Mouse (Mus musculus): ENCODE data around the gene Hlf. TPM values are rescaled to one million over a fixed set of nuclear protein-coding genes. Genes with fewer than 3 reads are reported as not detected.
A peak's percentile ranks its signal among the peaks of the same experiment; 100 is the strongest.

Gene Hlf
- total RNA-seq, 4 experiments from 2014 or later: 14.6 to 34.7 (median 21.5) TPM

DNA sequence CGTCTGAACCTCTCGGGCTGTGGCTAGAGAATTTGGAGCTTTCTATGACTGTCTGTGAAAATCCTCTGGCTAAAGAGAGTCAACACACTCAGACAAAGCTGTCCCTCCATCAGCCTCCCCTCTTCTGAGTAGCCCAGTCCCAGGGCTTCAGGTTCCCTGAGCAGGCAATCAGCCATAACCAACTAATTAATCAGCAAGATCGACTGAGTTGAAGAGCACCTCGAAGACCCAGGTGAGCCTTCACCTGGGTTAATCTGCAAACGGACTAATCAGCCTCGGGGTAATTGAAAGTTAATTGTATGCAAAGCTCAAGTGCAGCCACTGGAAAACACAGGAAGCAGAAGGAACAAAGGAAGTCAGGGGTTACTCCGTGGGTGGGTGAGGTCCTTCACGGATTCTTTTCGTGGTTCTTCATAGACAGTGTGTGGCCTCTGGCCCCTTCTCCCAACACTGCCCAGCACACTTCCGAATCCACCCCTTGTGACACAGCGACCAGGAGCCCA, 19.9 kb downstream of the Hlf start:
- no peak for DNase-seq (ENCODE audit: low spot score)

DNA sequence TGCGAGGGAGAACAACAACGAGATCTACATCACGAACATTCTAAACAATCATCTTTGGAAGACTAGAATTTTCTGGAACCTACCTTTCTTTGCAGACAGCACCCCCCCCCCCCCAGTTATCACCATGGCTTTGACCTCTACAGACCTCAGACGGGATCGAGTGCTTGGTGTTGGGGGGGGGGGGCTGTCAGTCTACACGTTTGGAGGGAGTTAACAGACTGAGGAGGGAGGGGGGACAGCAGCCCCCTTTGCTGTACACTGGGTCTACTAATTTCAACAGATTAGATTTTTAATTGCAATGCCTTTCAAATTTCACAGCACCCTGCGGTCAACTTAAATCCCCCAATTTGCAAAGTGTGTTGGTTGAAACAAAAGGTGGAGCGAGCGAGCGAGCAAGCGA, 20.3 kb downstream of the Hlf start:
- no peak for DNase-seq (ENCODE audit: low spot score)

- DNase-seq (ENCODE audit: low spot score): peak; percentile 94
These were observed 21.1 kb downstream of the Hlf start for GRCm38 (mm10) chr11:90369605-90370004.

DNA sequence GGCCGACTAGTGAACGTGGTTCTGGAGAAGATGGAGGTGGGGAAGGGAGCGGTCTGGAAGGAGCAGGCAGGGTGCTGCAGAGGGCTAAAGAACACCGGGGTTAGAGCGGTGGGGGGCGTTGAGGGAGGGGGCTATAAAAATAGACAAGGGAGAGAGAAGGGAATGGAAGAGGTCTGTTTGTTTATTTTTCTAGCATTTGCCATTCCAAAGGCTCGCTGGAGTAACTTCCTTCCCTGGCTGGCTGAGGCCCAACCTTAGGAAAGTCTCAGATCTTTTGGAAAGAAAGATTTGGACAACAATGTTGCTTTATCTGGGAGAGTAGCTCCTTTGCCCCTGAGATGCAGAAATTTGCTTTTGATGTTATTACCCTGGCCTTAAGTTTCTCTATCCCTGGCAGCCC, 21.6 kb downstream of the Hlf start:
- no peak for DNase-seq (ENCODE audit: low spot score)

DNA sequence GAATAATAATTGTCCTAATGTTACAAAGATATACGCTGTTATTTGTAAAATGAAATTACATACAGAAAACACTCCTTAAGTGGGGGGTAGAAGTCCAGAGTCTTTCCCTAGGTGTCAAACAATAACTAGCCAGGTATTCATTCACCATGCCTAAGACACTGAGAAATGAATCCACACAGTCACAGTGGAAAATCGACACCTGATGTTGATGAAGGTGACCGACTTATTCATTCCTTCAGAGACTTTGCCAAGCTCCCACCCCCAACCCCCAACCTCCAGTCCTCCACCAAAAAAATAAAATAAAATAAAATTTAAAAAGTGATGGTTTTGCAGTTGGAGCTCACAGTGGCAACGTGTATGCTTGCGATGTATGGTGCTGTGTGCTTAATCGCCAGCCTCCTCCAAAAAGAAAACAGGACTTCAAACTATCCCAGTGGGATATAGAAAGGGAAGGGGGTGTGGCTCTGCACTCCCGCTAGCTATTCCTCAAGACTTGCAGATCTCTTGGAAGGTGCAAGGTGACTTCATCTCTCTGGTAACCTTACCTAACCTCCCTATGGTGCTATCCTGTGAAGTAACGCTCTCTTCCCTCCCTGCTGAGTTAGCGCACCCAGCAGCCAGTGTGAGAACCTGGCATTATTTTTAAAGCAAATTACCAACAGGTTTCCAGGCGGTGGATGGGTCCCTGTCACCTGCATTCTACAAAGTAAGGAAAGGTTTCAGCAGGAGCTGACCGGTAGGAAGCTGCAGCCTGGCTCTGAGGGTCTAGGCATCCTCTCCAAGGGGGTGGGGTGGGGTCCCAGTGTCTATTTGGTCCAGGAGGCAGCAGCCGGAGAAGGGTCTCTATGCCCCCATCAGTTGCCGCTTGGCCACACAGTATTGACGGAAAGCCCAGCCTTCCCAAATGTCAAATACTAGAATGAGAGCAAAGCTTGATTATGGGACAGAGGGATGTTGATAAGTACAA, 22.5 kb downstream of the Hlf start:
- no peak for DNase-seq (ENCODE audit: low spot score)

GRCm38 (mm10) chr11:90364865-90365264, 25.8 kb downstream of the Hlf start:
- no peak for DNase-seq (ENCODE audit: low spot score)

DNA sequence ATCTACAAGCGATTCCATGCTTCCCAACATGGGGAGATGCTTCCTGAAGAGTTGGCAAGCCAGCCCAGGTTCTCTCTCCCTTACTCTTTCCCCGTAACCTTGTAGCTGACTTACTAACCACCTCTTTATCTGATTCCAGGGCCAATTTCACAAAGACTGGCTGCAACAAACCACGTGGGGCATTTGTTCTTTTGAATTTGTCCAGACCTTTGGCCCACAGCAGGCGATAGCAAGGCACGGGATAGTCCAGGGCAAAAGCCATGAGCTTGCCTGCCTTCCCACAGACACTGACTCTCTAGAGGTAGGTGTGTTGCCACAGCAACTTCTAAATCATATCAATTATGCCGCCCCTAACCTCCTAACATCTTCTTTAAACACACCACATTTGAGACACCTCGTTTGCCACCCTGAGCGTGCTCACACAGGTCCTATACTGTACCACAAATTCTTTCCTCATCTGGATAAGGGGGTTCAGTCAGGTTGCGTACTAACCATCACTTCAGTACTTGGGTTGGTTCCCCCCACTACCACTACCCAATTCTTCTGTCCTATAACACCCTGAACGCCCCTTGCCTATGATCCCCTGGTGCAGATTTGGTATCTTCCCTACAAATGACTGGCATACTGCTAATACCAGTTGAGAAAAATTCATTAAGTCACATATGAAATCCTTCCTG, 26.7 kb downstream of the Hlf start:
- DNase-seq (ENCODE audit: low spot score): no peak

DNA sequence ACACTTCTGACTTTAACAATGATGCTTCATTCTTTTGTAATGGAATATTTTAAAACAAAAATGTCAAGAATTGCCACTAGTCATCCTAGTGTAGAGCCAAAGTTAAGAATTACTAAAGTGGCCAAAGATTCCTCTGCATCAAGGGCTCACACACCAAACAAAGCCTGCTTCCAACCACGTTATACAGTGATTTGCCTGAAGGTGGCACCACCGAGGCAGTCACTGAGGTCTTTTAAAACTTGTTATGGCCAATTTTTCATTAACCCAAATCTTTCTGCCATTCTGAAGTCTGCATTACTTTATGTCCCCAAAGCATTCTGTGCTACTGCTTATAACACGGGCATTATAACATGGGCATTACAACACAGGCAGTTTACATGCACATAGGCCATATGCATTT, 27.3 kb downstream of the Hlf start:
- peak; percentile 59 for DNase-seq (ENCODE audit: low spot score)

- DNase-seq (ENCODE audit: low spot score): no peak
These were observed 30.2 kb downstream of the Hlf start for GRCm38 (mm10) chr11:90360536-90360935.

DNA sequence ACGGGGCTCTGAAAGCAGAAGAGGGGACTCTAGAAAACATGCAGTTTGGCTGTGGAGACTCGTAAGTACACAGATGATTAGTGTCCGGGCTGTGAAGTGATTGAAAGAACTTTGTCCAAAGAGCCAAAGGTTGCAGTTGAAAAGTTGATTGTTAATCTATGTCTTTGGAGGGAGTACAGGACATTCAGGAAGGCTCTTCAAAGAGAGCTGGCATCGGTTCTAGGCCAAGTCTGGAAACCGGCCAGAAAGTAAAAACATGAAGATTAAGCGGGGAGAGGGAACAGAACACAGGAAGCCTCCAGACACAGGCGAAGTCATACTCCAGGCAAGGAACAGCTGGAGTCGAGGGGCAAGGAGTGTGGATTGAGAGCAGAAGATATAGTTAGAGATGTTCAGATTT, 32.6 kb downstream of the Hlf start:
- DNase-seq (ENCODE audit: low spot score): peak; percentile 52

GRCm38 (mm10) chr11:90357371-90357770, 33.3 kb downstream of the Hlf start:
- no peak for DNase-seq (ENCODE audit: low spot score)

- DNase-seq (ENCODE audit: low spot score): no peak
These were observed 34.0 kb downstream of the Hlf start for GRCm38 (mm10) chr11:90356495-90357304.

DNA sequence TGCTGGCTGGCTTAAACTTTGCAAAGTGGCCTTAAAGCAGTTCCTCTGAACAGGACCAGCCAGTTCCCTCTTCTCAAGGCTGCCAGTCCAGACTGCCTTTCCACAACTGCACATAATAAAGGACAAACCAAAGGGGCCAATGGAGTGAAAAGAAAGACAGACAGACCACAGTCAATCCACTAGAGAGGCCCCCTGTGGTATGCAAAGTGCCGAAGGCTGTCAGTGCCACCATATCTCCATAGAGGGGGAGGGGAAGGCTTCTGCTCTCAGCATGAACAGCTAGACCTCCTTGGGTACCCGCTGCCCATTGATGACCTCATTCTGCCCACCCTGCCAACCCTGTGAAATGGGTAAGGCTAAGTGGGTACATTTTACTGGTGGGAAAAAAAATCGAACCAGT, 34.7 kb downstream of the Hlf start:
- no peak for DNase-seq (ENCODE audit: low spot score)

GRCm38 (mm10) chr11:90355270-90355681, 35.4 kb downstream of the Hlf start:
- peak; percentile 88 for DNase-seq (ENCODE audit: low spot score)

DNA sequence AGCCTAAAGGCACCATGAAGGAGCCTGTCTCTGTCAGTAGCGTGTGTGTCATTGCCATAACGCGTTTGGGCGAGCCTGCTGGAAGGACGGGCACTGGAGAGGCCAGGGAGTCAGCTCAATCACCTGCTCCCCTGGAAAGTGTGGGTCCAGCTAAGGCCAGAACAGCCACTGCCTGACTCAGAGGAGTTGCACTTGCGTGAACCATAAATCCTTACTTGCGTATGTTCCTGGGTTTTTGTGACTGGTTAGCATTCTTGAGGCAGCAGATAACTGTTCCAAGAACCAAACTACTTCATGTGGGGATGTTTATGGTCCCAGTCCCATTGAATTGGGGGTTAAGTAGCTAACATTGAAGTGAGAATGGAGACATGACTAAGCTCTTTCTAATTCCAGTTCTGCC, 38.0 kb downstream of the Hlf start:
- DNase-seq (ENCODE audit: low spot score): no peak

DNA sequence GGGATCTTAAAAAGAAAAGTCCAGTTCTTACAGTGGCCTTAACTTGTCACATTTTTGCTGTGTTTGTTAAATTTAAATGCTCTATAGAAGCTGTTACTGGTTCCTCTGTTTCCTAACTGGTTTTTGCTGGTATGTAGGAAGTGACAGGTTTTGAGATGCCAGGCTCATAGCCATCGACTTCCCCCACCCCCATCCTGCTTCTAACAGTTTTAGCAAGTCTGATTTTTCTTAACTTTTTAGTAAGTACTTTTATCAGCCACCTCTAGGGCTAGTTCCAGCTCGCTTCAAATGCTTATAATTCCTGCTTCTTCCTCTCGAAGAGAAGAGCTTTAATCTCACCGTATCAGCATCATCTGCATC, 40.6 kb downstream of the Hlf start:
- DNase-seq (ENCODE audit: low spot score): no peak

- no peak for DNase-seq (ENCODE audit: low spot score)
These were observed 41.1 kb downstream of the Hlf start for GRCm38 (mm10) chr11:90349486-90350152.

- DNase-seq (ENCODE audit: low spot score): no peak
These were observed 42.8 kb downstream of the Hlf start for GRCm38 (mm10) chr11:90347667-90348459.

DNA sequence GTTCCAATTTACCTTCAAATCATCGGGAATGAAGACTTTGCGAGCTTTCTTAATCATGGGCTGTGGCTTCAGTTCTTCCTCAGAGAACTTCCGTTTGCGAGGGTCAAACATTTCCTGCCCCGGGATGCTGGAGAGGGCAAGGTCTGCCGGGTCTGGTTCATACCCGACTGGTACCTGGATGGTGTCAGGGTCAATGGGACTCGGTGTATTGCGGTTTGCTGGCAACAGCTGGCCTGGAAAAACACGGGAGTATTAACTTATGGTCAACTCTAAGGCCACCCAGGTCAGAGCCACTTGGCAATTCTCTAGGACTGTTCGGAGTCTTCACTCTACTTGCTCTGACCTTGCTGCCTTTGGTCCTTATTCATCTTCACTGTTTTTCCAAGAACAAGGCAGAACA, 44.9 kb downstream of the Hlf start:
- no peak for DNase-seq (ENCODE audit: low spot score)

GRCm38 (mm10) chr11:90342858-90343257, 47.8 kb downstream of the Hlf start:
- no peak for DNase-seq (ENCODE audit: low spot score)

GRCm38 (mm10) chr11:90342267-90342666, 48.4 kb downstream of the Hlf start:
- no peak for DNase-seq (ENCODE audit: low spot score)

Data from heart, adult 8-10 months (tissue).